Mouse (Mus musculus) inflammation-experienced regulatory T-cells, adult 6 months (primary cell): ENCODE results near the gene Eif4a2. TPM values are rescaled to one million over a fixed set of nuclear protein-coding genes. Genes with fewer than 3 reads are reported as not detected.

Experiments
- ATAC-seq: one replicate; pipeline ENCODE4 v1.8.0; 2017
- polyA plus RNA-seq, 3 experiments: library from polyadenylated mRNA; unstranded; fragments of 100-300 nt; shearing (Covaris generic); gene quantifications; one replicate each; pipeline ENCODE4 v1.2.1; 2017

Gene Eif4a2
- polyA plus RNA-seq, 3 experiments from 2014 or later, result 438 to 692 (median 649) TPM

- no peak for ATAC-seq
Measured at GRCm38 (mm10) chr16:23106121-23106520, 1.1 kb upstream of the Eif4a2 start.

- ATAC-seq, result peak; percentile 61
Measured at GRCm38 (mm10) chr16:23107946-23108759, 909 bp downstream of the Eif4a2 start.

DNA sequence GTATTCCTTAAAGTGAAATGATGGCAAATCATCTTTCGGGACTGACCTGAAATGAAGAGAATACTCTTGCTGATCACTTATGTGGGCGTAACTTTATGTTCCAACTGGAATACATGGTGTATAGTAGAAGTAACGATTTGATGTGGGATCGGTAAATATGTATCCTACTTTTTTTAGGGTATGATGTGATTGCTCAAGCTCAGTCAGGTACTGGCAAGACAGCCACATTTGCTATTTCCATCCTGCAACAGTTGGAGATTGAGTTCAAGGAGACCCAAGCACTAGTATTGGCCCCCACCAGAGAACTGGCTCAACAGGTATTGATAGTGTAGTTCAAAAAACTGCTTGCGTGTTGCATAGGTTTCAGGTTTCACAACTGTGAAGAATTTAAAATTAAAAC lies 1.7 kb downstream of the Eif4a2 start:
- no peak for ATAC-seq

DNA sequence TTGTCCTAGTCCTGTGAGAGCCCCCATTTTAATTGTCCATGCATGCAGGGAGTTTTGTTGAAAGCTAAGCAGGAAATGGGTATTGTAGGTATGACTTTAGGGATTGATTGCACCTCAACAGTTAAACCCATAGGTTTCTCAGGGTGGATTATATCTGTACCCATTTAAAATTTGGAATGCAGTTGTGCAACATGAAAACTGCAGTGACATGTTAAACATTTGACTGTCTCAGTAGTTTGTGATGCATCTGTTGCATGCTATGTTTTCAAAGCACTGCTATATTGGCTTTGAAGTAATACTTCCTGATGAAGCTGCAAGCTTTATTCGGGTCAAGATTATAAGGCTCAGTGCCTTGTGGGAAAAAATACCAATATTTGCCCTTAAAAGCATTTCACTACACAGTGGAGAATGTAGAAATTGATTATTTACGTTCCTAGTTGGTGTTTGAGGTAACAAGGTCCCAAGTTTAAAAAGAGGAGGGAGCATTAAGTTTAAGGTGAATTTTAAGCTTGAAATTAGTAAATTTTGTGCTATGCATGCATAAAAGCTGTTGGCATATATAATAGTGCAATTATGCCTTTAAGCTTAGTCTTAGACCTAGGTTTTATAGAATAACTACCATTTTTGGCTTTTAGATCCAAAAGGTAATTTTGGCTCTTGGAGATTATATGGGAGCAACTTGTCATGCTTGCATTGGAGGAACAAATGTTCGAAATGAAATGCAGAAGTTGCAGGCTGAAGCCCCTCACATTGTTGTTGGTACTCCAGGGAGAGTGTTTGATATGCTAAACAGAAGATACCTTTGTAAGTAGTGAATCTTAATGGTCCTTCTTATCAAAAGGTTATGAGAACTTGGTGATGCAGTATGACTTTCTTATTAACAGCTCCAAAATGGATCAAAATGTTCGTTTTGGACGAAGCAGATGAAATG lies 2.4 kb downstream of the Eif4a2 start:
- ATAC-seq, result no peak

GRCm38 (mm10) chr16:23112348-23112747 lies 5.1 kb downstream of the Eif4a2 start:
- no peak for ATAC-seq

DNA sequence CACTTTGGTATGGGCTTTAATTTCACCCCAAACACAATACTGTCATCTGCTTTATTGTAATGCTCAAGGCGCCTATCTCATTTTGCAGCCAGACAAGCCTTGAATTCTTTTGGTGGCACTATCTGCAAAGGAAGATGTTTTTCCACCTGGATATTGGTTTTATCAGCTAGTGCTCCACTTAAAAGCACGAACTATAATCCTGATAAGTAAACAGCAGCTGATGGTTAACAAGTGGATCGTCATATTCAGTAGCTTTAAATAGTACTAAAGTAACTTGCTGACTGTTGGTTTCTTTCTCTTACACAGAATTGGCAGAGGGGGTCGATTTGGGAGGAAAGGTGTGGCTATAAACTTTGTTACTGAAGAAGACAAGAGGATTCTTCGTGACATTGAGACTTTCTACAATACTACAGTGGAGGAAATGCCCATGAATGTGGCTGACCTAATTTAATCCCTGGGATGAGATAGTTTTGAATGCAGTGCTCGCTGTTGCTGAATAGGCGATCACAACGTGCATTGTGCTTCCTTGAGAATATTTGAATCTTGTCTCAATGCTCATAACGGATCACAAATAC lies 5.7 kb downstream of the Eif4a2 start:
- no peak for ATAC-seq

DNA sequence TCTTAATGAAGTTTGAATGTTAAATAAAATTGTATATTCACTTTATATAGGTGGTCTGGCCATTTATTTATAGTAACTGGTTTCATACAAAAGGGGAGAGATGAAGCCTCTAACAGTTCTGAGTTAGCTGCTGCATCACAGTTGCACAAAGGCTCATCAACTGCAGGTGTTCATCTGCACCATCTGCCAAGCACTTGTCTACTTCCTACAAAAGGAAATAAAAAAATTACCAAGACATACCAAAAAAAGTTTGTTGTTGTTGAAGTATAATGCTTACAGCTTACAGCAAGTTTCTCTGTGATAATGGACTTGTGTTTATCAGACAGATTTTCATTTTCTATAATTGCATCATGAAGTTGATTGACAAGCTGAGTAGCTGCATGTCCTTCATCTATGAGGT lies 6.7 kb downstream of the Eif4a2 start:
- ATAC-seq, result no peak

- ATAC-seq, result no peak
Measured at GRCm38 (mm10) chr16:23114339-23115171, 7.3 kb downstream of the Eif4a2 start.

GRCm38 (mm10) chr16:23115486-23115885 lies 8.2 kb downstream of the Eif4a2 start:
- no peak for ATAC-seq

DNA sequence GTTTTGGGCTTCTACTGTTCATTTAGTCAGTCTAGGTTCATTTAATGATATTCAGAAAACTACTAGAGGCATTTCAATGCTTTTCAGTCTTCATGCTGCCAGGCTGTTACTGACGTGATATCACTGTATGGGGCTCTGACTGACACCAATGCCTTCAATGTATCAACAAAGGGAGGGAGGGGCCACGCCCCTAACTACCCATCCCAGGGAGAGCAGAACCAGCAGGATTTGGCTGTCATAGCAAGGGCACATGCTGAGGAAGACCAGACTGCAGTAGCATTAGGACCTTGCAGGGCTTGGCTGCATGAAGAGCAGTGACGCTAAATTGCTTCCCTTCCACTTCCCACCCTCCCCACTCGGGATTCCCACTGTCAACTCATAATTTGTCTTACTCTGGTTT lies 9.9 kb downstream of the Eif4a2 start:
- no peak for ATAC-seq

- no peak for ATAC-seq
Measured at GRCm38 (mm10) chr16:23122446-23122845, 15.2 kb downstream of the Eif4a2 start.

DNA sequence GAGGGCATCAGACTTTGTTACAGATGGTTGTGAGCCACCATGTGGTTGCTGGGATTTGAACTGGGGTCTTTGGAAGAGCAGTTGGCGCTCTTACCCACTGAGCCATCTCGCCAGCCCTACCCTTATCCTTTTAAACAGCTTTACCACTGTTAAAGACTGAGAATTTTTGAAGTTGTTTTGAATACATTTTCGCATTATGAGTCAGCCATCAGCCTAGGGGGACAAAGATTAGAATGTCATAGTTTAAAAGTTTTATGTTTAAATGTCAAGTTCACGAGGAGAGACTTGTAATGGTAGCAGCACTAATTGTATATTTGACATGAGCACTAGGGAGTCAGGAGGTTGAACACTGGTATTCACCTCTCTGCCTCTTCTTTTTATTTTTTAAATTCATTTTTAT lies 15.9 kb downstream of the Eif4a2 start:
- no peak for ATAC-seq

DNA sequence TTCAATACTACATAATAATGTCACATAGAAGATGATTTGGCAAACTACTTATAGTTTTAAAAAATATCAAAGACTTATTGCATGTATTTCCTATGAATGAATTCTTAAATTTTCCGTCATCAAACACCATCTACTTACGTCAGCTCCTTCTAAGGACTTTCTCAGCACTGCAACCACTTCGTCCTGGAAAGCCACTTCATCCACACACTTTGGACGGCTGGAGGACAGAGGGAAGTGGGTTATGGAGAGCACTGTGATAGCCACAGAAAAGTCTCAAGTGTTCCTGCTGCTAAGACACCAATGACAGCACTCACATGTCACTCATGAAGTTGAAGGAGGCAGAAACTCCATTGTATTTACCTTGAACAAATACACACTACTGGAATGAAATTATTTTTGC lies 17.2 kb downstream of the Eif4a2 start:
- ATAC-seq, result no peak

DNA sequence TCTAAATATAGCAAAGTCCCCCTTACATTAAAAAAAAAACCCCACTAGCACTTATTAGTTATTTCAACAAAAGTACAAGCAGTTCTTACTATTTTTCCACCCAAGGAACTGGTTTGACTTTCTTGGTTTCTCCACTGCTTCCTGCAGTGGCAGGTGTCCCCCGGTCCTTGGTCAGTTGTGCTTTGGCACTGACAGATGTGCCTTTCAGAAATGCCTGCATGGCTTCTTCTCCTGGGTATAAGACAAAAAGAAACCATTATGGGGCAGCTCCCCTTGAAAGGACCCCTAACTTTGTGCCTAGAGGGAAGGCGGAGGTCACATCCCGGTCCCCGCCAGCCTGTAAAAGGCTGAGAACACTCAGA lies 20.0 kb downstream of the Eif4a2 start:
- ATAC-seq, result no peak

GRCm38 (mm10) chr16:23127673-23128375 lies 20.6 kb downstream of the Eif4a2 start, which contains the start of gene Rfc4:
TSS of gene Rfc4 (minus strand) at chr16:23127737.
- peak; percentile 91 for ATAC-seq

DNA sequence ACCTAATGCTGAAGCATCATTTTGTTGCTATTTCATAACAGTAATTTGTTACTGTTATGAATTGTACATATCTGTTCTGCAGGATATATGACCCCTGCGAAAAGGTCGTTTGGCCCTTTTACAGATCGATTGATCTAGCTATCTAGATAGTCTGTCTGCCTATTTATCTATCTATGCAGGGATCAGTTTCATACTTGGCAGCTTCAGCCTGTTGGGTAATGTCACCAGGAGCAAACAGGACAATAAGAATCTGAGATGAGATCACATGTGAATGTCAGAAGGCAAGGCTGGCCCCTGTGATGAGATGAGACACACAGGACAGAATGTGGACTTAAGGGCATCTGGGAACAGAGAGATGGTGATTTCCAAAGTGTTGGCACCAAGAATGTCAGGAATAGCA lies 23.1 kb downstream of the Eif4a2 start:
- no peak for ATAC-seq

GRCm38 (mm10) chr16:23132336-23132735 lies 25.1 kb downstream of the Eif4a2 start:
- no peak for ATAC-seq

GRCm38 (mm10) chr16:23135421-23136149 lies 28.3 kb downstream of the Eif4a2 start:
- peak; percentile 77 for ATAC-seq

DNA sequence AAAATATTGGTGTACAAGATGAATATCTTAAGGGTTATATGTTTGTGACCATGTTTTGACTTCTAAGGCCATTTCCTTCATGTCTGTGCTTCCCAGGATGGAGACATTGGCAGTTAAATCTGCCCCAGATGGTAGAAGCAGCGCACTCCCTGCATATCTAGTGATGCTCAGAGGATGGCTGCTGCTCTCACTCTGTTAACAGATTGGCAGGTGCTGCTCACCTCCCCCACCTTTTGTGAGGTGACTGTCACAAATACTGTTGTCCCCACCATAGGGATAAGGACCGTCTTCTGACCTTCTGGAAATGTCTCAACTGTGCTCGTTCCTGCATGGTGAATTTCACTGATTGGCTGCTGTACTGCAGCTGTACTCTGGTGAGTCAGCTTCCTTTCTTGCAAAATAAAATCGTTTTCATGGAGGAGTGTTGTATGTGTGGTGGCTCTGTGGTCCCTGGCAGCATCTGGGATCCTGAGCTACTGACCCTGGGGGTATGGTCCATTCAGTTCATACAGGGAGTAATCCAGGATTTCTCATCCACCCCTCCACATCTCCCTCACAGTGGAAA lies 29.2 kb downstream of the Eif4a2 start:
- ATAC-seq, result no peak

- no peak for ATAC-seq
Measured at GRCm38 (mm10) chr16:23140911-23141310, 33.7 kb downstream of the Eif4a2 start.

GRCm38 (mm10) chr16:23144326-23144725 lies 37.1 kb downstream of the Eif4a2 start:
- ATAC-seq, result peak; percentile 98
